Mouse (Mus musculus): Measurements from ENCODE around the gene Rtca.

Gene Rtca

DNA sequence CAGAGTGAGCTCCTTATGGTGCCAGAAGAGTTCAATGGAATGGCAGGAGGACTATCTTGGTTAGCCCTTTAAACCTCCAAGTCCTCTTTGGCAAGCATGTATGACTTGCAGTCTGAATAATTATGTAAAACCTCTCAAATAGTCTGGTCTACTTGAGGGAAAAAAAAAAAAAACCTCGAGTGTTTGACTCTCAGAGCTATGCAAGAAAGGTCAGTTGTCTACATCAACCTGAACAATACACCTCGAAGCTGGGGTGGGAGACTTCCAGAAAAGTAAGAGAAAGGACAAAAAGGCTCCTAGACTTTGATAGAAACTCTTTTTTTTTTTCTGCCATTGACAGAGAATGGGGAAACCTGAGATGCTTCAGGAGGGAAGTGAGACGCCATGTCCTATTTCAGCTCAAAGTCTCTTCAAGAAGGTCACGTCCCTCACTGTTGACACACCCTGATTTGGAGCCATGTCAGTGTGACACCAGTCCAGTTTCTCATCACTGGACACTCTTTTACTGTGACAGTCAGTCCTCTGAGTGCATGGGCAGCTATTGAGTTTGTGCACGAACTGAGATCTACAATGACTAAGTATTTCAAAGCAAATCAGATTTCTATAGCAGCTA lies 31.2 kb downstream of the Rtca start:
- no peak for DNase-seq (ENCODE audit: low spot score in 2 of 2)

GRCm38 (mm10) chr3:116474602-116475001 lies 33.4 kb downstream of the Rtca start:
- no peak for DNase-seq (ENCODE audit: low spot score in 2 of 2)

- no peak for DNase-seq (ENCODE audit: low spot score in 2 of 2)
Observed at GRCm38 (mm10) chr3:116465709-116466108, 42.3 kb downstream of the Rtca start.

GRCm38 (mm10) chr3:116464318-116464717 lies 43.7 kb downstream of the Rtca start:
- no peak for DNase-seq (ENCODE audit: low spot score in 2 of 2)

GRCm38 (mm10) chr3:116461053-116461452 lies 47.0 kb downstream of the Rtca start:
- DNase-seq (ENCODE audit: low spot score in 2 of 2): no peak

DNA sequence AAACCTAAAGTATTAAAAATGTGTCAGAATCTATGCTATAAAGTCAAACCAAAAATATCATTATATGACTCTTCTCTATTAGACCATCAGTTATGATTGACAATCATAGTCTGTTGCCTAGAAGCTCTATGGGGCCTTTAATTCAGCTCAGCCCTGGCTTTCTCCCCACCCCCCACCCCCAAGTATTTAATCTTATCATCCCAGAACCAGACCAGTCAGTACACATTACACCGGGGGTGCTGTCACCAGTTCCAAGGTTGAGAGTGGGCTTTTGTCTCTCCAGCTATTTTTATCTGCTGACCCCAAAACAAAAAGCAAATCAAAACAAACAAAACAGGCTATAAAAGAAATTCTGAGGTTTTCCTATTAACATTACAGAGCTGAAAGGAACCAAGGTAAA lies 53.5 kb downstream of the Rtca start:
- no peak for DNase-seq (ENCODE audit: low spot score in 2 of 2)

- DNase-seq (ENCODE audit: low spot score in 2 of 2): no peak
Observed at GRCm38 (mm10) chr3:116450741-116451140, 57.3 kb downstream of the Rtca start.

DNA sequence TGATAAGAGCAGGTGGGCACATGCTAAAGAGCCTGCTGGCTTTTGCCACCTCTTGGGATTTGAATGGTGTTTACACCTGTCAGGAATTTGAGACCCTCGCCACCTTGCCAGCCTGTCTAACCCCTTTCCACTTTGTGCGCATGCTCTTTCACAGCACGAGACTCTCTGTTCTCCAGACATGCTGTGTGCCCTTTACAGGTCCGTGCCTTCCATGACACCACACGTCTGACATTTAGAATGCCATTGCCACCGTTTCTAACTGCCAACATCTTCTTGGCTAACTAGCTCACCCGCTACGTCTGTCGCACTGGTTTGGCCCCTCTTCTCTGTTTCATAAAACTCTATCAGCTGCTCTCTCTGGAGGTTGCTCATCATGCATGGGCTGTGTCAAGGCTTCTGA lies 63.7 kb downstream of the Rtca start:
- DNase-seq (ENCODE audit: low spot score in 2 of 2): no peak

DNA sequence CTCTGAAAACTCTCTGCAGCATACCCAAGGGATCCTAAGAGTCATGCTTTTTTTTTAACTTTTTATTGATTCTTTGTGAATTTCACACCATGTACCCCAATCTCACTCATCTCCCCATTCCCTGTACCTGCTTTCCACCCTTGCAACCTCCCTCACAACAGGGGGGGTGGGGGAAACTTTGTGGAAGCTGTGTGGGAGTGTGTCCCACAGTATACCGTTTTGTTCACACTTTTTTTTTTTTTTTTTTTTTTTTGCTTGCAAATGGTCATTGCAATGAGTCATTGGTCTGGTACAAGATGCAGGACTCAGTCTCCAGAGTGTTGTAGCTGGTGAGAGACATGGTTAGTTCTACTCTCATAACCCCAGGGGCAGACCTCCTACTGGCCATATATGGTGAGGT lies 65.2 kb downstream of the Rtca start:
- no peak for DNase-seq (ENCODE audit: low spot score in 2 of 2)

- DNase-seq (ENCODE audit: low spot score in 2 of 2): no peak
Observed at GRCm38 (mm10) chr3:116441518-116442205, 66.3 kb downstream of the Rtca start.

DNA sequence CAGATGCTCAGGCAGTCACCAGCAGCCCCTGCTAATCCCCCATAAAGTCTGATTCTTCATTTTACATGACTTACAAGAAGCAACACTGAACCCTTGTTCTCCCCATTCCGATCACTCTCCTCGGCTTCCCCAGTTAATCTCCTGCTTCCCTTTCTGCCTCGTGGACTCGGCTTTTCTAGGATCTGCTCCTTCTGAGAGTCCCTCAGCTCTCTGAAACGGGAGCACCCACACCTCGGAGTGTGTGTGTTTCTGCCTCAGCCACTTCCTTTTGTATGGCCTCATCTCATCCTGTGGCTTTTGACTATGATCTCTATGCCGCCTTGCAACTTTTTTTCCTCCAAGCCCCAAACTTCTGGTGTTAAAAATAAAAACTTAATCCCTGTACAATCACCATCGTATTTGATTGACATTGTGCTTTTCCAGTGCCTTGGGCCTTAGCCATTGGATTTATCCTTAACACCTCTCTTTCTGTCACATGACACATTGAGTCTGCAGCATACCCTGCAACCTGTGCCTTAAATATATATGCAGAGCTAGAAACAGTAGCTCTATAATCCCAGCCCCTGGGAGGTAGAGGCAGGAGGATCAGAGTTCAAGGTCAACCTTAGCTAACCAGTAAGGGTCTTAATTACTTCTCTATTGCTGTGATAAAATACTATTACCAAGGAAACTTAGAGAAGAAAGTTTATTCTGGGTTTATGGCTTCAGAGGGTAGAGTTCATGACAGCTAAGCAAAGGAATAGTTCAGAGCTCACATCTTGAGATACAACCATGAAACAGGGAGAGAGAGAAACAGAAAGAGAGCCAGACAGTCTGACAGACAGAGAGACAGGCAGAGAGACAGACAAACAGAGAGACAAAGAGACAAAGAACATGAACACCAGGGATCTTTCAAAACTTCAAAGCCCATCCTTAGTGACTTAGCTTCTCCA lies 67.7 kb downstream of the Rtca start:
- no peak for DNase-seq (ENCODE audit: low spot score in 2 of 2)

Measured in right cerebral cortex, postnatal 36 days (tissue).